Mouse (Mus musculus) liver, embryonic 14.5 days (tissue): ENCODE measurements around the gene Arrdc5.

Experiments used
- CTCF ChIP-seq: IDR thresholded peaks from 2 replicates; pipeline ENCODE4 v1.5.1; 2016; ENCODE audit warnings: antibody characterized with exemption, low read depth, control low read depth
- EP300 ChIP-seq: IDR thresholded peaks from 2 replicates; pipeline ENCODE4 v1.6.1; 2016; ENCODE audit warnings: antibody characterized with exemption, low read depth

DNA sequence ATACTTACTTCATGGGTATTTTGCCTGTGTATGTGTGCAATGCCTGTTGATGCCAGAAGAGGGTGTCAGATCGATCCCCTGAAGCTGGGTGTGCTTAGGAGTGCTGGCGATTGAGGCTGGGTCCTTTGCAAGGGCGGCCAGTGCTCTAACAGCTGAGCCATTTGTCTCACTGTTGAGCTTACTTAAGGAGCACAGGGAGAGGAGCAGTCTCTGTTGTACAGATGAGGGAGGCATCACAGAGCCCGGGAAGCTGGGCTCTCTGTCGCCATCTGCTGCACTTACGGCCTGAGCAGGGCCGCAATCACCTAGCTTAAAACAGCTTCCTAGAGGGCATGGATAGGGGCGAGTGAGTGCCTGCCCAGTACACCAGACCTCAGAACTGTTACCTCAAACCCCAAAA is 32.9 kb upstream of the Arrdc5 start:
- TF ChIP-seq CTCF = peak; percentile 59
- no peak for TF ChIP-seq EP300
